Mouse (Mus musculus) C2C12 (cell line): ENCODE results near the gene Gria4. TPM values are rescaled to one million over a fixed set of nuclear protein-coding genes. Genes with fewer than 3 reads are reported as not detected.

ENCODE experiments used
- H3K27me3 ChIP-seq: one replicate; pipeline ENCODE4 v1.6.1; 2011; ENCODE audit not compliant: control insufficient read depth, insufficient read depth, insufficient read length
- H3K36me3 ChIP-seq: one replicate; pipeline ENCODE4 v1.6.1; 2011; ENCODE audit not compliant: control insufficient read depth, insufficient read depth
- H3K4me3 ChIP-seq: one replicate; pipeline ENCODE4 v1.5.1; 2011; ENCODE audit warnings: mild to moderate bottlenecking, control low read depth; ENCODE audit not compliant: poor library complexity, insufficient read depth, severe bottlenecking
- H3K79me2 ChIP-seq: one replicate; pipeline ENCODE4 v1.6.1; 2011; ENCODE audit not compliant: control insufficient read depth, insufficient read depth
- H3K79me3 ChIP-seq: one replicate; pipeline ENCODE4 v1.6.1; 2011; ENCODE audit warnings: low read depth, control low read depth
- H3ac ChIP-seq: one replicate; pipeline ENCODE3; 2011; ENCODE audit warnings: low read depth; ENCODE audit not compliant: control insufficient read depth, insufficient read length
- CEBPB ChIP-seq: IDR thresholded peaks from one replicate; pipeline ENCODE4 v1.6.1; 2011; ENCODE audit warnings: low read depth, mild to moderate bottlenecking, control low read depth, moderate library complexity
- CTCF ChIP-seq: IDR thresholded peaks from one replicate; pipeline ENCODE4 v1.5.1; 2011; ENCODE audit not compliant: control insufficient read depth, insufficient read depth, insufficient read length
- FOSL1 ChIP-seq: IDR thresholded peaks from one replicate; pipeline ENCODE4 v1.8.0; 2011; ENCODE audit warnings: mild to moderate bottlenecking, low read length; ENCODE audit not compliant: poor library complexity, insufficient read depth, severe bottlenecking
- MAX ChIP-seq: IDR thresholded peaks from one replicate; pipeline ENCODE4 v1.6.1; 2011; ENCODE audit warnings: mild to moderate bottlenecking, control low read depth
- MYOD1 ChIP-seq: IDR thresholded peaks from one replicate; pipeline ENCODE4 v1.6.1; 2011; ENCODE audit warnings: low read depth; ENCODE audit not compliant: control insufficient read depth, insufficient read length
- MYOG ChIP-seq: IDR thresholded peaks from one replicate; pipeline ENCODE4 v1.6.1; 2011; ENCODE audit not compliant: control insufficient read depth, insufficient read length; ENCODE audit errors: extremely low read depth
- USF1 ChIP-seq: IDR thresholded peaks from one replicate; pipeline ENCODE4 v1.6.1; 2011; ENCODE audit warnings: low read depth, mild to moderate bottlenecking, control low read depth, moderate library complexity
- polyA plus RNA-seq: library from polyadenylated mRNA; unstranded; fragments of >200 nt; fragmentation: generic; extraction: Trizol; gene quantifications from one replicate; pipeline ENCODE4 v1.2.1, GENCODE M21; 2012; ENCODE audit warnings: missing spikeins

Gria4 gene
- polyA plus RNA-seq, 1 experiment: not detected

DNA sequence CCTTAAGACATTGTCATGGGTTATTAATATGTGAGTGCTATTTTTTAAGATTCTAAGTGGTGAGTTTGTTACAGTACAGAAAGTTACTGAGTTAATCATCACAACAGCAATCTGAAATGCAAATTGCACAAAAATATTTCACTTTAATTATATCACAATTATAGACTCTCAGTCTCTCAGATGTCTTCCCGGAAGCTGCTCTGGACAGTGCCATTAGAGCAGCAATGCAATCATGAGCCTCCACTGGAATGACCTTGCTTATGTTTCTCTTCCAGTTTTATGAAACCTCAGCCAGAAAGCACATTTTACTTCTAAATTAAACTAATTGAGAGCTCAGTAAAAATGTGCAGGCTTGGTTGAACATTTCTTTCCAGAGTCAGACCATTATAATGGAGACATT is 116.9 kb downstream of the Gria4 start:
- Histone ChIP-seq H3K36me3 (no peaks in the 10 kb centered on the region), H3K4me3 (no peak overlapping the region), H3K79me3 (no peaks in the 10 kb centered on the region), H3K27me3 (no peaks in the 10 kb centered on the region), H3ac (no peak overlapping the region), H3K79me2 (no peaks in the 10 kb centered on the region)
- no peak for TF ChIP-seq CEBPB
- no peak for TF ChIP-seq MYOD1
- no peak for TF ChIP-seq MAX
- TF ChIP-seq CTCF: no peak
- TF ChIP-seq USF1: no peak
- TF ChIP-seq FOSL1: no peak
- no peak for TF ChIP-seq MYOG

DNA sequence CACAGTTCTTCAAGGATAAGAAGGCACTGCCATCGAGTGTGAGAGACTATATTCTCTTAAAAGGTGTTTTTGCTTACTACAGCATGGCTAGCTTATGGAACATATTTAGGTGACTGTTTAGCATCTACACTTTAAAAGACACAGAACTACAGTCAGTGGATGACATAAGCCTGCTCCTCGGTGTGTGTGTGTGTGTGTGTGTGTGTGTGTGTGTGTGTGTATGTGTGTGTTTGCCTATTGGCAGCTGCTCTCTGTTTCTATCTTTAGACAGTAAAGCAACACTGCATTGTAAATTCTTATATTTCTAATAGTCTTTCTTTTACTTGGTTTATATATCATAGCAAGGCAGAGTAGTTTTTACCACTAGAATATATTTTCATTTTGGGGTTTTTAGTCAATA is 130.3 kb downstream of the Gria4 start:
- no peak for TF ChIP-seq CEBPB
- TF ChIP-seq MYOG: no peak
- TF ChIP-seq CTCF: no peak
- TF ChIP-seq MAX: no peak
- no peak for TF ChIP-seq USF1
- TF ChIP-seq MYOD1: no peak
- TF ChIP-seq FOSL1: no peak
- Histone ChIP-seq H3ac (no peak overlapping the region), H3K79me2 (no peaks in the 10 kb centered on the region), H3K36me3 (no peaks in the 10 kb centered on the region), H3K4me3 (no peak overlapping the region), H3K27me3 (no peaks in the 10 kb centered on the region), H3K79me3 (no peaks in the 10 kb centered on the region)

DNA sequence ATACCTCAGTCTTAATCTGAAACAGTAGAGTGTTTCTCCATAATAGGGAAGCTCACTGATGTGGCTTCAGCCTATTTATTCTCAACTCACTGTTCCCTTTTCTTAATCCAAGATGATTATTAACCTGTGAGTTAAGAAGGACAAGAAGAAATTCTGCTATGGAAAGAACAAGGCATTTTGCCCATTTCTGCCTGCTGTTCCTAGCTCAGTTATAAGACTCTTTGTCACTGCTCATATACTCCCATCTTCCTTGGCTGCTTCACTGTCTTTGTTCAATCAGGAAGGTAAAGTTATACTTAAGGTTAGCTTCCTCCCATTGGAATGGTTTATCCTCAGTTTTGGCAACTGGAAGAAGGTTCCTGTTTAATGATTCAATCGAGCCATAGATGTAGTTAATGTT is 133.6 kb downstream of the Gria4 start:
- no peaks in the 10 kb centered on the region for H3K27me3 ChIP-seq
- TF ChIP-seq USF1 (no peak), MAX (no peak), MYOG (no peak), FOSL1 (no peak), MYOD1 (no peak), CTCF (no peak), CEBPB (no peak)

DNA sequence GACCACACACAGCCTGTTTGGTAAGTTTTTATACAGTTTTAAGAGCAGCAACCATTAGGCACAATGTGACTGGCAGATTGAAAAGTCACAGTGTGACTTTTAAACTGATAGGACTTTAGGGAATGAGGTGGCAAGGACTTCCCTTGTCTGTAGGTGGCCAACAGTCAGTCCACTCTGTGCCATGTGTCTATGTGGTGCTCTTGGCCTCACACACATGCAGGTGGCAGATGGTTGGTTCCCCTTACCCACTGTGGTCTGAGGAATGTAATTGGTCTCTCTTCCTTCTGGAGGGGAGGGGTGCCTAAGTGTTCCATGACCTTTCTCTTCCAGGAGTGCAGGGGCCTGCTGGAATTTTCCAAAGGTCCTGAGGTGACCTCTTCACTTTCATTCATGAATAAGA is 137.1 kb downstream of the Gria4 start:
- no peak overlapping the region for H3ac ChIP-seq
- no peaks in the 10 kb centered on the region for H3K27me3 ChIP-seq
- no peaks in the 10 kb centered on the region for H3K36me3 ChIP-seq
- H3K4me3 ChIP-seq: no peak overlapping the region
- no peaks in the 10 kb centered on the region for H3K79me2 ChIP-seq
- TF ChIP-seq MYOG: no peak
- TF ChIP-seq MYOD1: no peak
- no peak for TF ChIP-seq CEBPB
- no peak for TF ChIP-seq FOSL1
- TF ChIP-seq USF1: no peak
- no peaks in the 10 kb centered on the region for H3K79me3 ChIP-seq

More for the DNA sequence above, 133.6 kb downstream of the Gria4 start:
- no peaks in the 10 kb centered on the region for H3K79me3 ChIP-seq
- H3ac ChIP-seq: no peak overlapping the region
- no peaks in the 10 kb centered on the region for H3K79me2 ChIP-seq
- no peak overlapping the region for H3K4me3 ChIP-seq
- H3K36me3 ChIP-seq: no peaks in the 10 kb centered on the region

DNA sequence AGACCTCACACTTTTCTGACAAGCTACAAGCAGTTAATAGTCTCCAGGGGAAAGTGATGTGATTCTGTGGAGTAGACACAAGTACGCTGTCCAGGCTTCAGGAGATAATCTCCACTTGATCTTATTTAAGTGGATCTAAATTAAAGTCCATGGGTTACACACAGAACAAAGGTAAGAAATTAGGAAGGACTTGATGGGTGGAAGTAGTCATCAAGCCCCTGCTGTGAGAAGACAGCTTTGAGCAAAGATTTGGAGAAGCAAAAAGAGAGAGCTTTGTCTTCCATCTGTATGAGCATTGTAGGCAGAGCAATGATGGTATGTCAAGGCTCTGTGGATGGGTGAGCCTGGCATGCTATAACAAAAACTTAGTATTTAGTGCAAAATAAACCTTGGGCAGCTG is 141.7 kb downstream of the Gria4 start:
- no peaks in the 10 kb centered on the region for H3K36me3 ChIP-seq

DNA sequence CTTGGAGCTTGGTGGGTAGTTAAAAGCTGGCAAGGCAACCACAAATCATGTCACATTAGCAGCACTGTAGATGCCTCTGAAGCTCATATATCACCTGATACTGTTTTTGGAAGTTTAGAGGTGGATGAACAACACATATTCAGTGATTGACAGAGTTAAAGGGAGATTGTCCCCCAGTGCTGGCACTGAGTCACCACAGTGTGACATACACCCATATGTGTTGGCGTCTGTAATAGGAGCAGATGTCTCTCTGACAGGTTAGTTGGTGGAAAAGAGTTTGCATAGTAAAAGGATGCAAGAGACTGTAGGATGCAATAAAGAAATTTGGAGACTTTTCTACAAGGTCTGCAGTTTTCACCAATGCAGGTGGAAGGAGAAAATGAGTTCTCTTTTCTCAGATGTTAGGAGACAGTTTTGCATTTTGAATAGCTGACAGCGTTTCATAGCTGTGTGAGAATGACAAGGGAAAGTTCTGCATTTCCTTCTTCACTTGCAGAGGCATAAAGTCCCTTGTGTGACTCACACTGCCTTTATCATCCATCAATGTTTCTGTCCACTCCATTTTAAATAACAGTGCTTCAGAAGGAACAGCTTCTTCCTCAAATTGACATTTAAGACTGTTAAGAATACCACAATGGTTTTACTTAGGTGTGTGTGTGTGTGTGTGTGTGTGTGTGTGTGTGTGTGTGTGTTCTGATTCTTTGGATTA is 156.7 kb downstream of the Gria4 start:
- TF ChIP-seq FOSL1: no peak
- Histone ChIP-seq H3ac (no peak overlapping the region), H3K79me2 (no peaks in the 10 kb centered on the region), H3K4me3 (no peak overlapping the region), H3K79me3 (no peaks in the 10 kb centered on the region), H3K27me3 (no peaks in the 10 kb centered on the region), H3K36me3 (no peaks in the 10 kb centered on the region)

More for the DNA sequence above, 141.7 kb downstream of the Gria4 start:
- no peak for TF ChIP-seq MYOG
- TF ChIP-seq USF1: no peak
- no peak for TF ChIP-seq CTCF
- no peak for TF ChIP-seq FOSL1
- no peak for TF ChIP-seq MAX
- Histone ChIP-seq H3K79me2 (no peaks in the 10 kb centered on the region), H3K27me3 (no peaks in the 10 kb centered on the region), H3K79me3 (no peaks in the 10 kb centered on the region), H3K4me3 (no peak overlapping the region), H3ac (no peak overlapping the region)
